Mouse (Mus musculus) ES-Bruce4 (cell line): ENCODE data around the gene Hmgcl.

Source experiments
- CTCF ChIP-seq: IDR thresholded peaks from one replicate; pipeline ENCODE4 v1.8.1; 2011; ENCODE audit warnings: low read depth, low read length
- EP300 ChIP-seq: IDR thresholded peaks from 2 replicates; pipeline ENCODE4 v1.6.1; 2011; ENCODE audit warnings: low read depth, low read length; ENCODE audit not compliant: insufficient read depth
- POLR2A ChIP-seq: IDR thresholded peaks from one replicate; pipeline ENCODE4 v1.8.1; 2011; ENCODE audit warnings: low read length; ENCODE audit not compliant: insufficient read depth

- TF ChIP-seq CTCF (no peak), POLR2A (no peak), EP300 (no peak)
Observed at GRCm38 (mm10) chr4:136006821-136007220, 60.6 kb downstream of the Hmgcl start.
